Mouse (Mus musculus) limb, embryonic 11.5 days (tissue): ENCODE data around the gene 4632433K11Rik. TPM values are rescaled to one million over a fixed set of nuclear protein-coding genes. Genes with fewer than 3 reads are reported as not detected.

Experiments used
- ATAC-seq: fragments of 200-750 bp; cut with Nextera tagmentation; 2 replicates; pipeline ENCODE4 v1.8.0; 2017; ENCODE audit warnings: low read depth; ENCODE audit not compliant: insufficient number of reproducible peaks, low FRiP score, low TSS enrichment
- DNase-seq: peaks from one replicate; pipeline ENCODE4 v3.0.0-alpha.2; 2015; ENCODE audit warnings: low spot score
- H3K27ac ChIP-seq: fragments of 300-500 bp; sonication (generic); replicated peaks from 2 replicates; pipeline ENCODE4 v1.5.1; 2014; ENCODE audit warnings: low read depth, mild to moderate bottlenecking, low read length
- H3K27me3 ChIP-seq: fragments of 300-500 bp; sonication (generic); 2 replicates; pipeline ENCODE4 v1.6.1; 2014; ENCODE audit warnings: mild to moderate bottlenecking, low read length, mixed read lengths; ENCODE audit not compliant: control insufficient read depth, insufficient read depth
- H3K36me3 ChIP-seq: fragments of 300-500 bp; sonication (generic); 2 replicates; pipeline ENCODE4 v1.6.1; 2014; ENCODE audit warnings: mild to moderate bottlenecking, low read length, moderate library complexity, mixed read lengths; ENCODE audit not compliant: control insufficient read depth, insufficient read depth
- H3K4me1 ChIP-seq: fragments of 300-500 bp; sonication (generic); 2 replicates; pipeline ENCODE4 v1.6.1; 2014; ENCODE audit warnings: low read length, mixed read lengths; ENCODE audit not compliant: control insufficient read depth, insufficient read depth
- H3K4me2 ChIP-seq: fragments of 300-500 bp; sonication (generic); 2 replicates; pipeline ENCODE4 v1.6.1; 2014; ENCODE audit warnings: low read depth, mild to moderate bottlenecking, moderate library complexity; ENCODE audit not compliant: severe bottlenecking
- H3K4me3 ChIP-seq: fragments of 300-500 bp; sonication (generic); 2 replicates; pipeline ENCODE4 v1.5.1; 2014; ENCODE audit warnings: low read depth, low read length
- H3K9ac ChIP-seq: fragments of 300-500 bp; sonication (generic); 2 replicates; pipeline ENCODE4 v1.6.1; 2014; ENCODE audit warnings: mild to moderate bottlenecking, low read length
- H3K9me3 ChIP-seq: fragments of 300-500 bp; sonication (generic); 2 replicates; pipeline ENCODE4 v1.6.1; 2016; ENCODE audit warnings: low read length; ENCODE audit not compliant: control insufficient read depth
- WGBS: fragments of 180-500 bp; shearing (Covaris S2); extraction: QIAGEN DNeasy Blood & Tissue Kit; methylation state at CpG from one replicate; pipeline ENCODE4 v1.1.7; 2014; 5-methylcytosine and 5-hydroxymethylcytosine counted together
- polyA plus RNA-seq: library from polyadenylated mRNA; unstranded; fragments of >200 nt; fragmentation: Nextera tagmentation; extraction: Ambion mirVana; gene quantifications from 2 replicates; pipeline ENCODE4 v1.2.1, GENCODE M21; 2014

Gene 4632433K11Rik
- polyA plus RNA-seq, 1 experiment from 2014 or later: not detected

DNA sequence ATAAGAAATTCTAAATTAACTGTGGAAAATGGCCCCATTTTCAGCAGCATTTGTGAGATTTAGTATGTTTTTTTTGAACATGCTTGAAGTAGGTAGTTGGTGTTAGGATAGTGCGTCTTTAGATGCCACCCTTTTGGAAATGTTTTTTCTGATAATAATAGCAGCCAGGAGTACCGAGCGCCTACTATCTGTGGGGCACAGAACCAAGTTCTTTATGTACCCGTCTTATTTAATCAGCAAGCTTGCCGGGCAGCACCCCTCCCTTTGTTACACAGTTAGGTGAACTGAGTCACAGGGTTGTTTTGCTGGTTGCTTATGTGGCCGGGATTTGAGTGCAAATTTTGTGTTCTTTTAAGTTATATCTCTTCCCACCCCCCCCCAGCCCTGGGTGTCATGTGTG lies 47.3 kb downstream of the 4632433K11Rik start:
- WGBS: 79% methylated on average over 6 of the region's 6 CpGs
- Histone ChIP-seq H3K36me3 (peaks cover 19% of the 10 kb centered on the region), H3K4me3 (peak overlapping the region; percentile 96), H3K4me1 (no peaks in the 10 kb centered on the region), H3K9me3 (no peaks in the 10 kb centered on the region), H3K27me3 (no peaks in the 10 kb centered on the region), H3K9ac (no peak overlapping the region), H3K27ac (no peak overlapping the region), H3K4me2 (peak overlapping the region; percentile 37)
- DNase-seq: no peak
- ATAC-seq: no peak

DNA sequence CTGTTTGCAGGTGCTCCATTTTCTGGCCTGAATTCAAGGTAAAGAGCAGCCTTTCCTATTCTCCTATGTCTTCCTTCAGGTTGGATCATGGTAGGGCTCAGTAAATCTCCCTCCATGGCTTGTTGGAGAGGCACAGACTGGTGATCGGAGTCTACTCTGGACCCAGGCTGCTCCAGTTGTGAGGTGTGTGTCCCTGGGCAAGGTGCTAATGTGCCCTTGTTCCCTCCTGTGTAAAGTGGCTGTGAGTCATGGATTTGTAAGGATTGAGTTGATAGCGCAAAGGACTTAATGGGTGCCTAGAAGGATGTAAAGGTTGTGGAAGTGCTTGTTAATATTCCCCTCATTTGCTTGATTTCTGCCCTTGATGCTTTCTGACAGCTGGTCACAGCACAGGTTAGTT lies 48.0 kb downstream of the 4632433K11Rik start:
- H3K4me2 ChIP-seq: no peak overlapping the region
- WGBS: 97% methylated on average over 2 of the region's 2 CpGs

GRCm38 (mm10) chr7:5083325-5084105 lies 49.6 kb downstream of the 4632433K11Rik start:
- no peak overlapping the region for H3K9ac ChIP-seq
- no peaks in the 10 kb centered on the region for H3K27me3 ChIP-seq
- H3K4me1 ChIP-seq: no peaks in the 10 kb centered on the region
- H3K27ac ChIP-seq: no peak overlapping the region
- ATAC-seq: no peak
- no peak overlapping the region for H3K4me3 ChIP-seq
- H3K4me2 ChIP-seq: no peak overlapping the region
- no peak for DNase-seq
- WGBS: 92% methylated on average over 18 of the region's 18 CpGs
- peaks cover 19% of the 10 kb centered on the region; the same call in 1 of the 2 replicates for H3K36me3 ChIP-seq
- H3K9me3 ChIP-seq: no peaks in the 10 kb centered on the region

More for the DNA sequence above, 48.0 kb downstream of the 4632433K11Rik start:
- H3K27me3 ChIP-seq: no peaks in the 10 kb centered on the region
- no peak overlapping the region for H3K27ac ChIP-seq
- H3K36me3 ChIP-seq: peaks cover 16% of the 10 kb centered on the region
- H3K9ac ChIP-seq: no peak overlapping the region
- no peak for DNase-seq
- H3K4me3 ChIP-seq: no peak overlapping the region
- no peaks in the 10 kb centered on the region for H3K4me1 ChIP-seq
- H3K9me3 ChIP-seq: no peaks in the 10 kb centered on the region
- no peak for ATAC-seq

Other genes starting within 250 kb of the 4632433K11Rik start
- 2.1 and 2.6 TPM in 2 replicates for gene Tmem238, start 244.5 kb upstream of the 4632433K11Rik start, polyA plus RNA-seq
- 266 and 269 TPM in 2 replicates for gene Rpl28, start 241.2 kb upstream of the 4632433K11Rik start, polyA plus RNA-seq
- 527 and 540 TPM in 2 replicates for gene Ube2s, start 221.5 kb upstream of the 4632433K11Rik start, polyA plus RNA-seq
- 0.20 and 0.44 TPM in 2 replicates for gene Shisa7, start 189.4 kb upstream of the 4632433K11Rik start, polyA plus RNA-seq
- 2.8 and 3.5 TPM in 2 replicates for gene Isoc2b, start 163.9 kb upstream of the 4632433K11Rik start, polyA plus RNA-seq
- gene Isoc2a, start 157.0 kb upstream of the 4632433K11Rik start, polyA plus RNA-seq: 0.63 and 0.84 TPM in 2 replicates
- gene Gm36210, start 127.6 kb upstream of the 4632433K11Rik start, polyA plus RNA-seq: not detected in 2 replicates
- 3.8 and 4.2 TPM in 2 replicates for gene Zfp628, start 118.9 kb upstream of the 4632433K11Rik start, polyA plus RNA-seq
- 1.9 and 2.9 TPM in 2 replicates for gene Nat14, start 112.1 kb upstream of the 4632433K11Rik start, polyA plus RNA-seq
- 1.7 and 1.9 TPM in 2 replicates for gene Ssc5d, start 108.3 kb upstream of the 4632433K11Rik start, polyA plus RNA-seq
- gene Sbk2, start 69.7 kb upstream of the 4632433K11Rik start, polyA plus RNA-seq: 0.08 and 0.18 TPM in 2 replicates
- 0.04 TPM in 1 of 2 replicates, not detected in the other for gene Sbk3, start 63.0 kb upstream of the 4632433K11Rik start, polyA plus RNA-seq
- 33.3 and 39.2 TPM in 2 replicates for gene Zfp579, start 38.0 kb upstream of the 4632433K11Rik start, polyA plus RNA-seq
- 9.3 and 9.6 TPM in 2 replicates for gene Zfp524, start 19.7 kb upstream of the 4632433K11Rik start, polyA plus RNA-seq
- 51.1 and 52.6 TPM in 2 replicates for gene Fiz1, start 19.4 kb upstream of the 4632433K11Rik start, polyA plus RNA-seq
- gene Gm44973, start 18.6 kb upstream of the 4632433K11Rik start, polyA plus RNA-seq: 0.45 and 1.4 TPM in 2 replicates
- 7.5 and 8.2 TPM in 2 replicates for gene Zfp865, start 13.7 kb upstream of the 4632433K11Rik start, polyA plus RNA-seq
- gene Ccdc106, start 13.6 kb upstream of the 4632433K11Rik start, polyA plus RNA-seq: 12.5 and 14.4 TPM in 2 replicates
- gene Zfp784, start 4.3 kb downstream of the 4632433K11Rik start, polyA plus RNA-seq: 2.7 and 4.1 TPM in 2 replicates
- 31.8 and 32.9 TPM in 2 replicates for gene Zfp580, start 17.4 kb downstream of the 4632433K11Rik start, polyA plus RNA-seq
- gene U2af2, start 28.0 kb downstream of the 4632433K11Rik start, polyA plus RNA-seq: 193 and 203 TPM in 2 replicates
- gene Epn1, start 46.1 kb downstream of the 4632433K11Rik start, polyA plus RNA-seq: 60.1 and 62.2 TPM in 2 replicates
- gene Rfpl4, start 82.8 kb downstream of the 4632433K11Rik start, polyA plus RNA-seq: not detected in 2 replicates
- gene Rasl2-9, start 91.8 kb downstream of the 4632433K11Rik start, polyA plus RNA-seq: 0.29 TPM in 1 of 2 replicates, not detected in the other
- gene Vmn1r55, start 115.6 kb downstream of the 4632433K11Rik start, polyA plus RNA-seq: 0.01 TPM in 1 of 2 replicates, not detected in the other
- gene Vmn1r56, start 162.6 kb downstream of the 4632433K11Rik start, polyA plus RNA-seq: not detected in 2 replicates
- not detected in 2 replicates for gene Vmn1r57, start 184.4 kb downstream of the 4632433K11Rik start, polyA plus RNA-seq